Mouse (Mus musculus): ENCODE measurements at regions not wholly inside any gene's neighbourhood (a gene's known extent, or its start where the extent isn't known, plus 50 kb on each side); places are given as distances from the start of the nearest gene placed in this dataset.

GRCm38 (mm10) chr11:64579826-64580225 is 143.4 kb upstream of the F930015N05Rik start:
- Histone ChIP-seq H3K4me3 (replicated peaks; ENCODE audit: low read length) (no peak overlapping the region), H3K4me1 (replicated peaks; ENCODE audit: low read depth, low read length) (no peaks in the 10 kb centered on the region), H3K27me3 (ENCODE audit: insufficient read depth, low read length) (no peaks in the 10 kb centered on the region), H3K9me3 (ENCODE audit: low read length) (no peaks in the 10 kb centered on the region), H3K36me3 (ENCODE audit: insufficient read depth, low read length) (no peaks in the 10 kb centered on the region)
- TF ChIP-seq NANOG (IDR thresholded peaks at IDR 0.05; ENCODE audit: borderline replicate concordance, low read length), result no peak

GRCm38 (mm10) chr11:64586056-64586455 is 149.6 kb upstream of the F930015N05Rik start:
- no peak for TF ChIP-seq POU5F1 (IDR thresholded peaks at IDR 0.05; ENCODE audit: borderline replicate concordance, low read length)
- TF ChIP-seq NANOG (IDR thresholded peaks at IDR 0.05; ENCODE audit: borderline replicate concordance, low read length), result no peak
- TF ChIP-seq CTCF (conservative IDR thresholded peaks at IDR 0.05; ENCODE audit: low read length), result no peak
- Histone ChIP-seq H3K4me1 (replicated peaks; ENCODE audit: low read depth, low read length) (no peaks in the 10 kb centered on the region), H3K9me3 (ENCODE audit: low read length) (no peaks in the 10 kb centered on the region), H3K27me3 (ENCODE audit: insufficient read depth, low read length) (no peaks in the 10 kb centered on the region), H3K36me3 (ENCODE audit: insufficient read depth, low read length) (no peaks in the 10 kb centered on the region), H3K4me3 (replicated peaks; ENCODE audit: low read length) (no peak overlapping the region)

- Histone ChIP-seq H3K27me3 (ENCODE audit: insufficient read depth, low read length) (no peaks in the 10 kb centered on the region), H3K36me3 (ENCODE audit: insufficient read depth, low read length) (no peaks in the 10 kb centered on the region), H3K4me1 (replicated peaks; ENCODE audit: low read depth, low read length) (no peaks in the 10 kb centered on the region), H3K4me3 (replicated peaks; ENCODE audit: low read length) (no peak overlapping the region), H3K9me3 (ENCODE audit: low read length) (no peaks in the 10 kb centered on the region)
- TF ChIP-seq POU5F1 (IDR thresholded peaks at IDR 0.05; ENCODE audit: borderline replicate concordance, low read length) (no peak), NANOG (IDR thresholded peaks at IDR 0.05; ENCODE audit: borderline replicate concordance, low read length) (no peak), CTCF (conservative IDR thresholded peaks at IDR 0.05; ENCODE audit: low read length) (no peak)
Observed at GRCm38 (mm10) chr11:64587034-64587710, 150.7 kb upstream of the F930015N05Rik start.

GRCm38 (mm10) chr11:64587751-64588600 is 151.5 kb upstream of the F930015N05Rik start:
- no peak overlapping the region for H3K4me3 ChIP-seq (replicated peaks; ENCODE audit: low read length)
- H3K4me1 ChIP-seq (replicated peaks; ENCODE audit: low read depth, low read length), result no peaks in the 10 kb centered on the region
- H3K36me3 ChIP-seq (ENCODE audit: insufficient read depth, low read length), result no peaks in the 10 kb centered on the region
- TF ChIP-seq NANOG (IDR thresholded peaks at IDR 0.05; ENCODE audit: borderline replicate concordance, low read length) (no peak), POU5F1 (IDR thresholded peaks at IDR 0.05; ENCODE audit: borderline replicate concordance, low read length) (no peak), CTCF (conservative IDR thresholded peaks at IDR 0.05; ENCODE audit: low read length) (no peak)
- H3K27me3 ChIP-seq (ENCODE audit: insufficient read depth, low read length), result no peaks in the 10 kb centered on the region
- no peaks in the 10 kb centered on the region for H3K9me3 ChIP-seq (ENCODE audit: low read length)

- Histone ChIP-seq H3K27me3 (ENCODE audit: insufficient read depth, low read length) (no peaks in the 10 kb centered on the region), H3K36me3 (ENCODE audit: insufficient read depth, low read length) (no peaks in the 10 kb centered on the region), H3K4me3 (replicated peaks; ENCODE audit: low read length) (no peak overlapping the region), H3K4me1 (replicated peaks; ENCODE audit: low read depth, low read length) (no peaks in the 10 kb centered on the region), H3K9me3 (ENCODE audit: low read length) (no peaks in the 10 kb centered on the region)
- TF ChIP-seq CTCF (conservative IDR thresholded peaks at IDR 0.05; ENCODE audit: low read length) (no peak), NANOG (IDR thresholded peaks at IDR 0.05; ENCODE audit: borderline replicate concordance, low read length) (no peak), POU5F1 (IDR thresholded peaks at IDR 0.05; ENCODE audit: borderline replicate concordance, low read length) (no peak)
Observed at GRCm38 (mm10) chr11:64588601-64588989, 152.1 kb upstream of the F930015N05Rik start.

DNA sequence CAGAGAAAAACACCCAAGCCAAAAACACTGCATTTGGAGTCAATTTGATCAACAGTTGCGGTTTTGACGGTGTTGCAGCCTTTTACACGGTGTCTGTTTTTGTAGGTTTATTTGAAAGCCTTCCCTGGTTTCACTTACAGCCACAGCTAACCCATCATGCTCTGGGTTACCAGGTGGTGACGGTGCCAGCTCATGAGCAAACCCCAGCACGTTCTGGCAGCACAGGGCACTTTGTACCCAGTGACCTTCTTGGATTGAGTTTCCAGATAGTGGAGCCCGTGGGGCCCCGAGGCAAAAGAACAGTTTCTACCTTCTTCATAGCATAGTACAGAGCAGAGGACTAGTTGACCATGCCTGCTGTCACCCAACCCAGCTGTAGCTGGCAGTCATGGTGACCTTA is 152.6 kb upstream of the F930015N05Rik start:
- Histone ChIP-seq H3K9me3 (ENCODE audit: low read length) (no peaks in the 10 kb centered on the region), H3K4me1 (replicated peaks; ENCODE audit: low read depth, low read length) (no peaks in the 10 kb centered on the region), H3K4me3 (replicated peaks; ENCODE audit: low read length) (no peak overlapping the region), H3K27me3 (ENCODE audit: insufficient read depth, low read length) (no peaks in the 10 kb centered on the region), H3K36me3 (ENCODE audit: insufficient read depth, low read length) (no peaks in the 10 kb centered on the region)
- no peak for TF ChIP-seq POU5F1 (IDR thresholded peaks at IDR 0.05; ENCODE audit: borderline replicate concordance, low read length)
- no peak for TF ChIP-seq NANOG (IDR thresholded peaks at IDR 0.05; ENCODE audit: borderline replicate concordance, low read length)
- no peak for TF ChIP-seq CTCF (conservative IDR thresholded peaks at IDR 0.05; ENCODE audit: low read length)

- no peak for TF ChIP-seq POU5F1 (IDR thresholded peaks at IDR 0.05; ENCODE audit: borderline replicate concordance, low read length)
- TF ChIP-seq CTCF (conservative IDR thresholded peaks at IDR 0.05; ENCODE audit: low read length), result no peak
- no peak for TF ChIP-seq NANOG (IDR thresholded peaks at IDR 0.05; ENCODE audit: borderline replicate concordance, low read length)
- Histone ChIP-seq H3K27me3 (ENCODE audit: insufficient read depth, low read length) (no peaks in the 10 kb centered on the region), H3K4me3 (replicated peaks; ENCODE audit: low read length) (no peak overlapping the region), H3K9me3 (ENCODE audit: low read length) (no peaks in the 10 kb centered on the region), H3K4me1 (replicated peaks; ENCODE audit: low read depth, low read length) (no peaks in the 10 kb centered on the region), H3K36me3 (ENCODE audit: insufficient read depth, low read length) (no peaks in the 10 kb centered on the region)
Observed at GRCm38 (mm10) chr11:64590091-64590490, 153.6 kb upstream of the F930015N05Rik start.

GRCm38 (mm10) chr11:64592253-64592652 is 155.8 kb upstream of the F930015N05Rik start:
- Histone ChIP-seq H3K27me3 (ENCODE audit: insufficient read depth, low read length) (no peaks in the 10 kb centered on the region), H3K4me3 (replicated peaks; ENCODE audit: low read length) (no peak overlapping the region), H3K36me3 (ENCODE audit: insufficient read depth, low read length) (no peaks in the 10 kb centered on the region), H3K4me1 (replicated peaks; ENCODE audit: low read depth, low read length) (no peaks in the 10 kb centered on the region), H3K9me3 (ENCODE audit: low read length) (no peaks in the 10 kb centered on the region)
- no peak for TF ChIP-seq CTCF (conservative IDR thresholded peaks at IDR 0.05; ENCODE audit: low read length)
- TF ChIP-seq POU5F1 (IDR thresholded peaks at IDR 0.05; ENCODE audit: borderline replicate concordance, low read length), result no peak
- TF ChIP-seq NANOG (IDR thresholded peaks at IDR 0.05; ENCODE audit: borderline replicate concordance, low read length), result no peak

All from E14TG2a.4 (cell line).